Mouse (Mus musculus) cerebellum, adult (tissue): ENCODE measurements around the gene Rarb.

ENCODE experiments used
- ATAC-seq: cut with Nextera tagmentation; 2 replicates; pipeline ENCODE4 v1.9.2; 2017; ENCODE audit warnings: mild to moderate bottlenecking, moderate library complexity, mixed read lengths; ENCODE audit not compliant: insufficient number of reproducible peaks, low FRiP score, low TSS enrichment

Rarb gene

GRCm38 (mm10) chr14:16448269-16448987 is 370.5 kb downstream of the Rarb start:
- no peak for ATAC-seq

- ATAC-seq, result 0 out of 2 replicates have a peak, but pooled peaks have one; percentile 20
Observed at GRCm38 (mm10) chr14:16447587-16447986, 371.4 kb downstream of the Rarb start.

- no peak for ATAC-seq
Observed at GRCm38 (mm10) chr14:16444859-16445258, 374.1 kb downstream of the Rarb start.

- ATAC-seq, result no peak
Observed at GRCm38 (mm10) chr14:16439385-16440126, 379.4 kb downstream of the Rarb start.

GRCm38 (mm10) chr14:16437386-16437785 is 381.6 kb downstream of the Rarb start:
- ATAC-seq, result no peak

GRCm38 (mm10) chr14:16434396-16435171 is 384.4 kb downstream of the Rarb start:
- ATAC-seq, result peak; percentile 55

GRCm38 (mm10) chr14:16433206-16433605 is 385.8 kb downstream of the Rarb start:
- ATAC-seq, result no peak

- no peak for ATAC-seq
Observed at GRCm38 (mm10) chr14:16432550-16432949, 386.4 kb downstream of the Rarb start.

- ATAC-seq, result no peak
Observed at GRCm38 (mm10) chr14:16431941-16432499, 386.9 kb downstream of the Rarb start.

- no peak for ATAC-seq
Observed at GRCm38 (mm10) chr14:16427569-16427968, 391.4 kb downstream of the Rarb start.

- no peak for ATAC-seq
Observed at GRCm38 (mm10) chr14:16414163-16414562, 404.8 kb downstream of the Rarb start.

- no peak for ATAC-seq
Observed at GRCm38 (mm10) chr14:16405187-16405586, 413.8 kb downstream of the Rarb start.

GRCm38 (mm10) chr14:16384783-16385182 is 434.2 kb downstream of the Rarb start:
- no peak for ATAC-seq
